Mouse (Mus musculus): ENCODE measurements around the gene Kdm2b.

- no peak for TF ChIP-seq CTCF (IDR thresholded peaks at IDR 0.05; ENCODE audit: borderline replicate concordance, insufficient read depth, low read depth, low read length)
- peak; percentile 80 for TF ChIP-seq POLR2A (IDR thresholded peaks at IDR 0.05; ENCODE audit: borderline replicate concordance, insufficient read depth, low read length)
Observed at GRCm38 (mm10) chr5:122820777-122821523, 168.7 kb downstream of the Kdm2b start, which contains the start of gene Anapc5.
